Mouse (Mus musculus) thymus, postnatal 0 days (tissue): ENCODE results near the gene A630089N07Rik. TPM values are rescaled to one million over a fixed set of nuclear protein-coding genes. Genes with fewer than 3 reads are reported as not detected.

Experiments used
- DNase-seq: peaks from one replicate; pipeline ENCODE4 v3.0.0-alpha.2; 2015; ENCODE audit warnings: low spot score
- polyA plus RNA-seq: library from polyadenylated mRNA; unstranded; fragments of >200 nt; fragmentation: Nextera tagmentation; extraction: Ambion mirVana; gene quantifications from 2 replicates; pipeline ENCODE4 v1.2.1, GENCODE M21; 2015

Gene A630089N07Rik
- polyA plus RNA-seq, 1 experiment from 2014 or later, result 11.7 TPM

- DNase-seq, result peak; percentile 94
These were observed 119.9 kb downstream of the A630089N07Rik start, which contains the start of the genes C2cd2 and Zbtb21 for GRCm38 (mm10) chr16:97962151-97962948. Gene C2cd2 (minus strand): TSS chr16:97962598. Gene Zbtb21 (minus strand): TSS chr16:97962622.

- DNase-seq, result no peak
These were observed 120.7 kb downstream of the A630089N07Rik start for GRCm38 (mm10) chr16:97961381-97962150.

GRCm38 (mm10) chr16:97960348-97960747 is 121.9 kb downstream of the A630089N07Rik start:
- no peak for DNase-seq

GRCm38 (mm10) chr16:97958401-97958973 is 123.8 kb downstream of the A630089N07Rik start:
- DNase-seq, result no peak

- DNase-seq, result no peak
These were observed 124.6 kb downstream of the A630089N07Rik start for GRCm38 (mm10) chr16:97957626-97958025.

GRCm38 (mm10) chr16:97956011-97956410 is 126.2 kb downstream of the A630089N07Rik start:
- DNase-seq, result no peak

GRCm38 (mm10) chr16:97953300-97953699 is 128.9 kb downstream of the A630089N07Rik start:
- no peak for DNase-seq

GRCm38 (mm10) chr16:97952801-97953200 is 129.4 kb downstream of the A630089N07Rik start:
- no peak for DNase-seq

GRCm38 (mm10) chr16:97952371-97952770 is 129.9 kb downstream of the A630089N07Rik start:
- no peak for DNase-seq

Other genes starting within 250 kb of the A630089N07Rik start
- 6.2 and 7.4 TPM in 2 replicates for gene Prdm15, start 230.6 kb downstream of the A630089N07Rik start, polyA plus RNA-seq
- gene C2cd2, start 119.9 kb downstream of the A630089N07Rik start, polyA plus RNA-seq, result 6.6 and 8.0 TPM in 2 replicates
- gene Zbtb21, start 119.8 kb downstream of the A630089N07Rik start, polyA plus RNA-seq, result 7.6 and 7.7 TPM in 2 replicates
- gene B230307C23Rik, start 85.1 kb downstream of the A630089N07Rik start, polyA plus RNA-seq, result 46.0 and 49.7 TPM in 2 replicates